In genomic region chr5:120393871-120394667, GRCm38 (mm10) we compare ENCODE assay signal across 20 mouse cellular contexts. TPM values are rescaled to one million over a fixed set of nuclear protein-coding genes. Genes with fewer than 3 reads are reported as not detected.
A peak's percentile ranks its signal among the peaks of the same experiment; 100 is the strongest.
DNase-seq lines count a peak whose midpoint lies in the region; ATAC-seq lines count a peak whose summit lies in the region.
"Had no signal": no experiment of that assay in that cellular context is flagged by ENCODE, and none has a peak within 500 bp of the region (broad histone marks: within the 10 kb centered on the region; RNA-seq: fewer than 3 reads in every experiment).

No protein-coding gene starts in this region.

- WGBS in forebrain, embryonic 14.5 days: 12% methylated on average over 25 of the region's 25 CpGs
- WGBS in hindbrain, embryonic 16.5 days: 10% methylated on average over 25 of the region's 25 CpGs
- WGBS in neural tube, embryonic 14.5 days: 4% methylated on average over 25 of the region's 25 CpGs
- 21% methylated on average over 25 of the region's 25 CpGs for WGBS in heart, embryonic 10.5 days

- H3K9me3 ChIP-seq in forebrain, embryonic 14.5 days (replicated peaks; ENCODE audit: control insufficient read depth, low read length): no peaks in the 10 kb centered on the region
- no peaks in the 10 kb centered on the region for H3K9me3 ChIP-seq in hindbrain, embryonic 16.5 days (ENCODE audit: control insufficient read depth, low read length)
- H3K9me3 ChIP-seq in neural tube, embryonic 14.5 days (ENCODE audit: control insufficient read depth, low read length): no peaks in the 10 kb centered on the region
- no peaks in the 10 kb centered on the region for H3K9me3 ChIP-seq in heart, embryonic 10.5 days
- H3K9me3 ChIP-seq: embryonic facial prominence, embryonic 15.5 days had no signal

- H3K27me3 ChIP-seq in forebrain, embryonic 14.5 days (replicated peaks; ENCODE audit: control insufficient read depth, insufficient read depth, low read length): peaks cover 15% of the 10 kb centered on the region
- no peaks in the 10 kb centered on the region; the same call in none of the 2 replicates for H3K27me3 ChIP-seq in hindbrain, embryonic 16.5 days (replicated peaks; ENCODE audit: control insufficient read depth, insufficient read depth, low read length)
- no peaks in the 10 kb centered on the region for H3K27me3 ChIP-seq in neural tube, embryonic 14.5 days (ENCODE audit: control insufficient read depth, insufficient read depth, low read length)
- peaks cover 96% of the 10 kb centered on the region for H3K27me3 ChIP-seq in heart, embryonic 10.5 days (ENCODE audit: insufficient read depth, poor library complexity, severe bottlenecking)

- no peak for ATAC-seq in forebrain, embryonic 14.5 days
- peak; percentile 34; the same call in 1 of the 2 replicates for ATAC-seq in hindbrain, embryonic 16.5 days
- ATAC-seq in neural tube, embryonic 14.5 days (ENCODE audit: low read depth): peak; percentile 41; the same call in 1 of the 2 replicates

- peak; percentile 45 for DNase-seq in left cerebral cortex, postnatal 4 days
- DNase-seq in left cerebral cortex, adult 8-10 months (ENCODE audit: low spot score in 2 of 2): no peak
- peak; percentile 18 for DNase-seq in forebrain, embryonic 14.5 days (ENCODE audit: low spot score)
- DNase-seq in adrenal gland, postnatal 4 days (ENCODE audit: low spot score in 2 of 2): no peak
- DNase-seq in heart, embryonic 10.5 days (ENCODE audit: low spot score): no peak
- DNase-seq: adrenal gland, postnatal 25 days; cerebellum, postnatal 25 days; gastrocnemius, postnatal 25 days; heart, postnatal 14 days; kidney, adult 11 months; kidney, postnatal 14 days; layer of hippocampus, adult 9-11 months; liver; lung, adult 18-20 months; lung, postnatal 4 days; right cerebral cortex, postnatal 25 days; thymus, adult 18-20 months had no signal

- H3K4me3 ChIP-seq in forebrain, embryonic 14.5 days (ENCODE audit: low read depth, low read length): no peak overlapping the region
- no peak overlapping the region for H3K4me3 ChIP-seq in hindbrain, embryonic 16.5 days (ENCODE audit: low read length)
- H3K4me3 ChIP-seq in neural tube, embryonic 14.5 days (ENCODE audit: low read depth, low read length): no peak overlapping the region
- H3K4me3 ChIP-seq in heart, embryonic 10.5 days: no peak overlapping the region
- H3K4me3 ChIP-seq: embryonic facial prominence, embryonic 15.5 days had no signal

- H3K27ac ChIP-seq in forebrain, embryonic 14.5 days (ENCODE audit: low read depth, low read length): no peak overlapping the region
- H3K27ac ChIP-seq in hindbrain, embryonic 16.5 days (ENCODE audit: low read depth, low read length): no peak overlapping the region
- peak overlapping the region; percentile 23; the same call in 1 of the 2 replicates for H3K27ac ChIP-seq in neural tube, embryonic 14.5 days (ENCODE audit: low read depth, low read length)
- no peak overlapping the region for H3K27ac ChIP-seq in heart, embryonic 10.5 days
- H3K27ac ChIP-seq: embryonic facial prominence, embryonic 15.5 days had no signal

- intact Hi-C loops in left cerebral cortex, postnatal 4 days (cut with DNase I): no loop called here

- H3K4me2 ChIP-seq in forebrain, embryonic 14.5 days (ENCODE audit: low read length): no peak overlapping the region
- H3K4me2 ChIP-seq in hindbrain, embryonic 16.5 days (ENCODE audit: low read length): peak overlapping the region; percentile 10; the same call in 1 of the 2 replicates
- no peak overlapping the region for H3K4me2 ChIP-seq in neural tube, embryonic 14.5 days (ENCODE audit: low read depth, low read length)
- H3K4me2 ChIP-seq: embryonic facial prominence, embryonic 15.5 days had no signal

- H3K9ac ChIP-seq in forebrain, embryonic 14.5 days (ENCODE audit: low read length): peak overlapping the region; percentile 1
- peak overlapping the region; percentile 45 for H3K9ac ChIP-seq in hindbrain, embryonic 16.5 days (ENCODE audit: low read depth, low read length)
- H3K9ac ChIP-seq in neural tube, embryonic 14.5 days (replicated peaks; ENCODE audit: low read depth, low read length): 0 out of 2 replicates have a peak overlapping the region, but pooled peaks have one; percentile 21
- H3K9ac ChIP-seq: embryonic facial prominence, embryonic 15.5 days had no signal

- H3K36me3 ChIP-seq in forebrain, embryonic 14.5 days (ENCODE audit: control insufficient read depth, insufficient read depth, low read length): no peaks in the 10 kb centered on the region
- no peaks in the 10 kb centered on the region for H3K36me3 ChIP-seq in hindbrain, embryonic 16.5 days (ENCODE audit: control insufficient read depth, insufficient read depth, low read length)
- H3K36me3 ChIP-seq in neural tube, embryonic 14.5 days (ENCODE audit: control insufficient read depth, insufficient read depth, low read length): no peaks in the 10 kb centered on the region
- no peaks in the 10 kb centered on the region for H3K36me3 ChIP-seq in heart, embryonic 10.5 days
- H3K36me3 ChIP-seq: embryonic facial prominence, embryonic 15.5 days had no signal

- H3K4me1 ChIP-seq in forebrain, embryonic 14.5 days (ENCODE audit: control insufficient read depth, insufficient read depth, low read length): peaks cover 14% of the 10 kb centered on the region
- peaks cover 13% of the 10 kb centered on the region for H3K4me1 ChIP-seq in hindbrain, embryonic 16.5 days (ENCODE audit: control insufficient read depth, insufficient read depth, low read depth, low read length)
- H3K4me1 ChIP-seq in neural tube, embryonic 14.5 days (ENCODE audit: control insufficient read depth, insufficient read depth, low read length): peaks cover 14% of the 10 kb centered on the region
- peaks cover 7% of the 10 kb centered on the region; the same call in 1 of the 2 replicates for H3K4me1 ChIP-seq in heart, embryonic 10.5 days
- H3K4me1 ChIP-seq: embryonic facial prominence, embryonic 15.5 days had no signal

RNA-seq across cellular contexts. Expression of gene Lhx5, which starts 37.4 kb away (rescaled TPM):
- total RNA-seq in left cerebral cortex, postnatal 4 days (2021): 1 to 10 TPM in 1 of 2 experiments, under 1 TPM in 1; 0.86 to 1.4 TPM
- total RNA-seq in left cerebral cortex, adult 8-10 months (2022): under 1 TPM; 0.16 to 0.46 (median 0.34) TPM
- polyA plus RNA-seq in forebrain, embryonic 14.5 days (2014; fragmentation: Nextera tagmentation; extraction: Ambion mirVana): 3.5 and 5.1 TPM in 2 replicates
- polyA plus RNA-seq in hindbrain, embryonic 16.5 days (2015; fragmentation: Nextera tagmentation; extraction: Ambion mirVana): 20.1 and 24.3 TPM in 2 replicates
- 27.6 and 28.1 TPM in 2 replicates for polyA plus RNA-seq in neural tube, embryonic 14.5 days (2014; fragmentation: Nextera tagmentation; extraction: Ambion mirVana)
- not detected for total RNA-seq in adrenal gland, postnatal 4 days (2021)
- 0.05 TPM in 1 of 2 replicates, not detected in the other for polyA plus RNA-seq in heart, embryonic 10.5 days (2016; fragmentation: Nextera tagmentation; extraction: Ambion mirVana)
- total RNA-seq: adrenal gland, postnatal 25 days; gastrocnemius, postnatal 25 days; heart, postnatal 14 days had no signal

Comparison
In these comparisons a context has a peak if more than half of its experiments do, and no peak if none do; other contexts are left out.
1. DNase-seq: peak in left cerebral cortex, postnatal 4 days (single experiment) and forebrain, embryonic 14.5 days (single experiment); none in left cerebral cortex, adult 8-10 months (0 of 2), adrenal gland, postnatal 4 days (0 of 2) and heart, embryonic 10.5 days (single experiment).
2. Peak in every context shown above with its lines, with median percentiles within 50 percentile points of each other: H3K9ac ChIP-seq.